11 mouse cellular contexts compared by ENCODE assay signal in genomic region chr9:29834911-29835310, GRCm38 (mm10).
DNase-seq lines count a peak whose midpoint lies in the region; ATAC-seq and TF ChIP-seq lines count a peak whose summit lies in the region.
"Had no signal": no experiment of that assay in that cellular context is flagged by ENCODE, and none has a peak within 500 bp of the region (broad histone marks: within the 10 kb centered on the region; RNA-seq: fewer than 3 reads in every experiment).

No protein-coding gene starts in this region.

- TF ChIP-seq CTCF in cerebellum, adult 2 months (IDR thresholded peaks at IDR 0.05; ENCODE audit: borderline replicate concordance, insufficient read depth, low read depth, low read length): no peak

- no peak overlapping the region; the same call in 1 of the 2 replicates for H3K27ac ChIP-seq in cerebellum, adult 2 months (ENCODE audit: insufficient read depth, low read length)
- no peak overlapping the region for H3K27ac ChIP-seq in limb, embryonic 10.5 days
- H3K27ac ChIP-seq: embryonic facial prominence, embryonic 13.5 days; kidney, postnatal 0 days; stomach, embryonic 15.5 days had no signal

- peak; percentile 57 for DNase-seq in layer of hippocampus, adult 11-12 months (ENCODE audit: low spot score)
- no peak for DNase-seq in layer of hippocampus, adult 9-11 months
- peak; percentile 72 to 77 for DNase-seq in cerebellum, adult 2 months
- DNase-seq in gastrocnemius, postnatal 25 days: peak; percentile 21
- peak; percentile 70 for DNase-seq in left cerebral cortex, postnatal 4 days
- DNase-seq in urinary bladder, adult 18-20 months (ENCODE audit: low spot score in 2 of 2): no peak
- DNase-seq in limb, embryonic 10.5 days (ENCODE audit: low spot score): no peak

- no peaks in the 10 kb centered on the region for H3K27me3 ChIP-seq in cerebellum, adult 2 months (ENCODE audit: control insufficient read depth, insufficient read depth, low read length)
- peaks cover 36% of the 10 kb centered on the region for H3K27me3 ChIP-seq in limb, embryonic 10.5 days (ENCODE audit: low read depth, poor library complexity, severe bottlenecking)
- H3K27me3 ChIP-seq: stomach, embryonic 15.5 days had no signal

- 0 out of 2 replicates have a peak, but pooled peaks cover 9% of the 10 kb centered on the region for H3K4me1 ChIP-seq in cerebellum, adult 2 months (ENCODE audit: control insufficient read depth, insufficient read depth, low read length)
- H3K4me1 ChIP-seq in limb, embryonic 10.5 days: peaks cover 33% of the 10 kb centered on the region
- H3K4me1 ChIP-seq: stomach, embryonic 15.5 days had no signal

- intact Hi-C loops in left cerebral cortex, postnatal 4 days (cut with DNase I): no loop called here

- no peaks in the 10 kb centered on the region for H3K9me3 ChIP-seq in limb, embryonic 10.5 days (replicated peaks)
- H3K9me3 ChIP-seq: embryonic facial prominence, embryonic 13.5 days; stomach, embryonic 15.5 days had no signal

- H3K36me3 ChIP-seq in limb, embryonic 10.5 days: no peaks in the 10 kb centered on the region
- H3K36me3 ChIP-seq: embryonic facial prominence, embryonic 13.5 days; stomach, embryonic 15.5 days had no signal

- TF ChIP-seq POLR2A in cerebellum, adult 2 months (IDR thresholded peaks at IDR 0.05; ENCODE audit: borderline replicate concordance, insufficient read depth, low read length): no peak

- no peak for ATAC-seq in megakaryocyte, adult 5-6 weeks (ENCODE audit: poor library complexity, severe bottlenecking)

- 27% methylated on average over 5 of the region's 5 CpGs for WGBS in cerebellum, adult 2 months
- 85% methylated on average over 5 of the region's 5 CpGs for WGBS in limb, embryonic 10.5 days

- no peak overlapping the region for H3K4me3 ChIP-seq in cerebellum, adult 2 months (replicated peaks; ENCODE audit: insufficient read depth, low read depth, low read length)
- H3K4me3 ChIP-seq in limb, embryonic 10.5 days: no peak overlapping the region
- H3K4me3 ChIP-seq: embryonic facial prominence, embryonic 13.5 days; stomach, embryonic 15.5 days had no signal

Comparison
In these comparisons a context has a peak if more than half of its experiments do, and no peak if none do; other contexts are left out.
1. DNase-seq: peak in layer of hippocampus, adult 11-12 months (single experiment), cerebellum, adult 2 months (2 of 2), gastrocnemius, postnatal 25 days (single experiment) and left cerebral cortex, postnatal 4 days (single experiment); none in layer of hippocampus, adult 9-11 months (single experiment), urinary bladder, adult 18-20 months (0 of 2) and limb, embryonic 10.5 days (single experiment).